Mouse (Mus musculus): ENCODE results near the gene 1810062G17Rik.

DNA sequence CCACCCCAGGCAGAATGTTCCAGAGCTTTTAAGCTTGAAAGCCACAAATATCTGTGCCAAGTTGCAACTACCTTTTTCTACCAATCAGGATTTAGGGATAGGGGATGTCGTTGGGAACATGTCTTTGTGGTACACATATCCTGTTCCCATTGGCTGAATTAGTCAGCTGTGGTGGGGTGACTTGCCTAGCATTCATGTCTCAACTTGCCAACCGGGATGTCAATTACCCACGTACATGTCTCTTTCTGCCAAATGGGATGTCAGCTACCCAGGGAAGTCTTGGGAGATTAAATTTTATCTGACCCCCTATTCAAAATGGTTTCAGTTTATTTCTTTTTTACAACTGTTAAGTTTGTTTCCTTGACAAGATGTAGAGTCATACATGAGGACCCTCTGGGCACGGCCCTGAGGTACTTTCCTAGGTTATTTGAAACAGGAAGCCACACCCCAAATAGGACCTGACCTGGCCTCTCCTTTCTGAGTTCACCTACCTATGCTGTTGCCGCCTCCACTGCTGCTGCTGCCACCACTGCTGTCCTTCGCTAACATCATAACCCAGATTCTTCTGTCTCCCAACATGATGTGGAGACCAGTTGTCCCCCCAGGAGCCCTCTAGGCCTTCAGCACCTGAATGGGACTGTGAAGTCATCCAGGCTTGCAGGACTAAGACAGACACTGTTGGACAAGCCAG, 13.3 kb downstream of the 1810062G17Rik start:
- no peak for TF ChIP-seq CTCF (IDR thresholded peaks at IDR 0.05; ENCODE audit: borderline replicate concordance, insufficient read depth, low read length)
- no peak for TF ChIP-seq POLR2A (IDR thresholded peaks at IDR 0.05; ENCODE audit: low read depth, low read length)

All from embryonic fibroblast, embryonic 13.5 days (primary cell).